Mouse (Mus musculus) urinary bladder, postnatal 10 days (tissue): Measurements from ENCODE around the gene Plekhh1.
"Not testable (repeated sequence)": the region's sequence is repeated elsewhere in the genome, so short reads cannot be mapped to it uniquely, and the experiment has no call there.

Source experiments
- DNase-seq: peaks from one replicate; pipeline ENCODE4 v3.0.0; 2022; ENCODE audit warnings: low spot score

Plekhh1 gene

GRCm38 (mm10) chr12:79028911-79029861 lies at the start of gene Plekhh1:
Gene Plekhh1, plus strand, starts transcription at chr12:79029163.
- no peak for DNase-seq

- DNase-seq: no peak
Measured at GRCm38 (mm10) chr12:78980683-78981091, 48.3 kb upstream of the Plekhh1 start.

- no peak for DNase-seq
Measured at GRCm38 (mm10) chr12:78981131-78981530, 47.8 kb upstream of the Plekhh1 start.

GRCm38 (mm10) chr12:78981938-78982825 lies 46.8 kb upstream of the Plekhh1 start:
- DNase-seq: no peak

- DNase-seq: no peak
Measured at GRCm38 (mm10) chr12:78983296-78984034, 45.5 kb upstream of the Plekhh1 start.

GRCm38 (mm10) chr12:78984035-78984432 lies 44.9 kb upstream of the Plekhh1 start:
- no peak for DNase-seq

GRCm38 (mm10) chr12:78987581-78988081 lies 41.3 kb upstream of the Plekhh1 start:
- no peak for DNase-seq

- DNase-seq: no peak
Measured at GRCm38 (mm10) chr12:78996271-78996670, 32.7 kb upstream of the Plekhh1 start.

GRCm38 (mm10) chr12:78996711-78997110 lies 32.3 kb upstream of the Plekhh1 start:
- DNase-seq: no peak

GRCm38 (mm10) chr12:79002406-79002805 lies 26.6 kb upstream of the Plekhh1 start:
- DNase-seq: no peak

GRCm38 (mm10) chr12:79002978-79003377 lies 26.0 kb upstream of the Plekhh1 start:
- no peak for DNase-seq

GRCm38 (mm10) chr12:79005456-79005855 lies 23.5 kb upstream of the Plekhh1 start:
- DNase-seq: no peak

GRCm38 (mm10) chr12:79006076-79006475 lies 22.9 kb upstream of the Plekhh1 start:
- no peak for DNase-seq

GRCm38 (mm10) chr12:79006478-79007125 lies 22.4 kb upstream of the Plekhh1 start:
- DNase-seq: no peak

GRCm38 (mm10) chr12:79007126-79007753 lies 21.7 kb upstream of the Plekhh1 start, which contains the start of gene Tmem229b:
Gene Tmem229b, minus strand, starts transcription at chr12:79007627.
- no peak for DNase-seq

GRCm38 (mm10) chr12:79010569-79010968 lies 18.4 kb upstream of the Plekhh1 start:
- DNase-seq: no peak

GRCm38 (mm10) chr12:79016109-79016508 lies 12.9 kb upstream of the Plekhh1 start:
- DNase-seq: no peak

GRCm38 (mm10) chr12:79017994-79018399 lies 11.0 kb upstream of the Plekhh1 start:
- no peak for DNase-seq

- DNase-seq: no peak
Measured at GRCm38 (mm10) chr12:79021902-79022301, 7.1 kb upstream of the Plekhh1 start.

GRCm38 (mm10) chr12:79022882-79023281 lies 6.1 kb upstream of the Plekhh1 start:
- no peak for DNase-seq

GRCm38 (mm10) chr12:79027526-79027925 lies 1.4 kb upstream of the Plekhh1 start:
- DNase-seq: not testable (repeated sequence)
